Mouse (Mus musculus): ENCODE results near the gene Kcnj12.

- TF ChIP-seq GATA1 (IDR thresholded peaks at IDR 0.05; ENCODE audit: borderline replicate concordance, low read length) (no peak), FLI1 (IDR thresholded peaks at IDR 0.05; ENCODE audit: low read length) (no peak)
Observed at GRCm38 (mm10) chr11:61040856-61041652, 18.7 kb downstream of the Kcnj12 start.
